Mouse (Mus musculus) 3T3-L1 (cell line): ENCODE measurements at regions not wholly inside any gene's neighbourhood (a gene's known extent, or its start where the extent isn't known, plus 50 kb on each side); places are given as distances from the start of the nearest gene placed in this dataset.

Experiments
- DNase-seq: peaks from one replicate; pipeline ENCODE4 v3.0.0-alpha.2; 2015; ENCODE audit warnings: low read depth, low spot score

DNA sequence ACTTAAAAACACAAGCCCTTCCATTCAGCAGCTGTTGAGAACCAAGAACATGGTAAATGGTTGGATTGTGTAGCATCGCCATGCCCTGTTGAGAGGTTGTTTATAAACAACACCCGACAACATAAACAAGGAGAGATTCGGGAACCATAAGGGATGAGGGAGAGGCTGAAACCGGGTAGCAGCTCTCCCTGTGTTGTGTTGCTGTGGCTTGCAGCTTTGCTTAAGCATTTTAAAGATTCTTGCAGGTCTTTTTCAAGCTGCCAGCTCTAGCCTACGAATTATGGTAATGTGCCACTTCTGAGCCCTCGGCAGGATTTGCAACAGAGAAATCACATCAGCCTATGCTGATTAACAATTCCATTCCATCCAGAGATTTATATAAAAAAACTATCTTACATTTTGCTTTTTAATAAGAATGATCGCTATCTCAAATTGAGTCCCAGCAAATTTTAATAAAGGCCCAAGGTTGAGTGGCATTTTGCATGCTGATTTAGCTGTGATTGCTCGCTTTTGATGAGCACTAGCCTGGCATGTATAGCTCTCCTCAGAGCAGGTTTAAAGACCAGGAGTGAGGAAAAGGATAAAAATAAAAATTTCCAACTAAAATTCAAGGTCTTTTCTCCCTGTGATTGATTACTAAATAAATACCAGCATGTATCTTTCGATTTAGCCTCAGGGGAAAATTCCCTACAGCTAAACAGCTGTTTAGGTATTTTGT is 445.7 kb upstream of the 4930412O13Rik start:
- no peak for DNase-seq

DNA sequence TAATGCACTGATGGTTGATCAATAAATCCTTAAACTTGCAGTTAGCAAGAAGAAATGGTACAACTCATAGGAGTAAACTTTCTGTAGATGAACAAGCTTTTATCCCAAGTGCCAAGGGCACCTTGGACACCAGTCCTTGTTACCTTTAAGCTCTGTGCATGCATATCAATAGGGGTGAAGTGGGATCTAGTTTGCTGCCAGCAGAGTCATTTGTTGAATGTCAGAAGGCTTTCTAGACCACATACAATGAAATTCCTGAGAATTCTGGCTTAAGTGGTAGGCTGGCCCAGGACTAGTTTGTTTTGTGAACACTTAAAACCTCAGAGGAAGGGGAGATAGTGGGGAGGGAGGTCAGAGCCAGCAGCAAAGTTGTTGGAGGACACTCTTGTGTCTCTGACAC is 437.9 kb upstream of the 4930412O13Rik start:
- DNase-seq, result no peak

DNA sequence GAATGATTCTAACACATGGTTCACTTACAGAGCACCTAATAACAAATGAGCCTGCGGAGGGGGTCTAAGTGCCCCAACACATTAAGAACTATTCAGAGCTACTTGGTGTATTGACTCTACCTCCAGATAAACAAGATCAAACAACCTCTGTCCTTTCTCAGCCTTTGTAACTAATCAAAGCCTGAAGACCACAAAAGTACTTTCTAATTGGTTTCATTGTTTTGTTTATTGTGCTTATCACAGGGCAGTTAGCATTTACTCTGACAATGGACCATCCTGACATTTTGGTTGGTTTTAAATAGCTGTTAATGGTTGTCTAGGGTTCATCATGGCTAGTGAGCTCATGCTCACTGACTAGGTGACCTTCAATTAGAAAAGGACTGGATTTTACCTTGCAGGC is 435.2 kb upstream of the 4930412O13Rik start:
- DNase-seq, result no peak

DNA sequence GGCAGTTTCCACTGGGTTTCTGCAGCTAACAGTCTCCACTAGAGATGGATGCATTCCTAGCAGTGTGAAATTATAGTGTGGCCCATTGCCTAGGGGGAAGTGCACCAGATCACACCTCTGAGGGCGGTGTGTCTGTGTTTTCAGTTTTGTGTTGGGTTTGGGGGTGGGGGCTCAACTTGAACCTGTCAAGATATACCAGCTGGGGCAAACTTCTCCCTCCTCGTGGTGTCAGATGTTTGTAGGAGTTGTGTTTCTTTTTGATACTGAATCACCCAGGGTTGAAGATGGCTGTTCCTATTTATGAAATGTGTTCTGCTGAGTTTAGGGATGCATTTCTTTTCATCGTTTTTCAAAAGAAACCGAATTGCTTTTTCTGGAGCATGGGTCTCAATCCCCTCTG is 416.6 kb upstream of the 4930412O13Rik start:
- no peak for DNase-seq

DNA sequence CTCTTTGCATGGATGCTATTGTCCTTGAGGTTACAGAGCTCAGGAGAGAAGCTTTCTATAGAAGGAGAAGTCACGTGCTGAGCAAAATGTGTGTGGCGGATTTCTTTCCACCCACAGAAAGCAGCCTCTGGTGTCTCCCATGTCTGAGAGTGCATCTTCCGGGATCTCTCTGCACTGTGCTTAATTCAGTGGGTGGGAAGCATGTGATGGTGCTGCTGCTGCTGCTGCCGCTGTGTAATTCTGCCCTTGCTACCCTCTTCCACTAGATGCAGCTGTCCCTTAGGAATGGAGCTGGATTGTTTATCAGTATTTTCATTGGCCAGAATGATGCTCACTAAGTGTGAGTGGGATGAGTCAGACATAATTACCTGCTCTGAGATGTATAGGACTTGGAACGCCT is 416.2 kb upstream of the 4930412O13Rik start:
- DNase-seq, result peak; percentile 71

DNA sequence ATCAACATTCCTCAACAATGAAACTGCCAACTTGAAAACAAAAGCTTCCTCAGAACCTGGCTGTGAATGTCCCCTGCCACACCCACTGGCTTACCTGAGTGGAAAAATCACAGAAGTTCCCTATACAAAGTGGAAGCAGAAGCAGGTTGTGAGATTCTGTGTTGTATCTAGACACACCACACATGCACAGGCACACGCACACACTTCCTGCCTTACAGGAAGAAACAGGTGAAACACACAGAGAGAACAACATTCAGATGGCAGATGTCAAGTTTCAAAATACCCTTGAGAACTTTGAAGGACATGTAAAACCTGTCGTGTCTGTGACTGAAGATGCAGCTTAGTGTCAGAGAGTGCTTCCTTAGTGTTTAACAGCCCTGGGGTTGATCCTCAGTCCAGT is 413.5 kb upstream of the 4930412O13Rik start:
- DNase-seq, result no peak

DNA sequence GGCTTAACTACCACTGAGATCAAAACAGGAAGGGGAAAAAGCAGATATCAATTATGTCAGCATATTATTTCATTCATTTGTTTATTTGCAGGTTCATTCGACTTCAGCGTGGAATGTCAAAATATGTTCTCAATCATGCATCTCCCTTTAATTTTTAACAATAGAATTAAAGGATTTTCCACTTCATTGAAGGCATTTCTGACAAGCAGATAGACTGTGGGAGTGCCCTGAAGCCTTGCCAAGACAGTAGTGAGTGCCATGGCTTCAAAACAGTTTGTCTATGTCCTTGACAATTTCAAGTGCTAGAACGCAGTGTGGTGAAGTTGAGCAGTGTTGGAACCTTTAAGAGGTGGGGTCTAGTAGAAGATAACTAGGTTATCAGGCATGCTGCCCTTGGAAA is 412.4 kb upstream of the 4930412O13Rik start:
- DNase-seq, result no peak

DNA sequence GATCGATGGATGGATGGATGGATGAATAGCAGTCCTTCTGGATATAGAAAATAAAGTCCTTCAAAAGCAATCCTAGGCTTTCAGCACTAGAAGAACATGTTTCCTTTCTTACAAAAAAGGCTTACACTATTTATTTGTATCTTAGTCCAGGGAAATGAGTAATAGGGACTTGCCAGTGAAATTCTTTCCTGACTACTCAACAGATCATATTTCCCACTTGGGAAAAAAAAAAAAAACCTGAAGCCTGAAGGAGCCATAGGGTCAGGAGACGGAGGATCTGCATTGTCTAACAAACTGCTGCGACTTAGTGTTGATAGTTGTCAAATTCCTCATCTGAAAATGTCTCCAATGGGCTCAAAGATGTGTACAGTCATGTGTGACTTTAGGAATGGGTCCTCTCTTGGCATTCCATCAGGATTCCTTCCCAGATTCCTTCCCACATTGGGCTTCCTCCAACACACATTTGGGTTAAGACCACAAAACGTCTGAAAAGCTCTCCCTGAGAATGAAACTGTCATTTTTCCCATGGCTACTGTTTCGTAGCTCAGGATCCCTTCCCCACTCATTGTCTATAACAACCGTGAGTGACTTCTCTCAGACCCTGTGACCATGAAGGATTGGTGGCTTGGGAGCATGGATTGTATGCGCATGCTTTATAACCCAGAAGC is 399.2 kb upstream of the 4930412O13Rik start:
- DNase-seq, result peak; percentile 90

DNA sequence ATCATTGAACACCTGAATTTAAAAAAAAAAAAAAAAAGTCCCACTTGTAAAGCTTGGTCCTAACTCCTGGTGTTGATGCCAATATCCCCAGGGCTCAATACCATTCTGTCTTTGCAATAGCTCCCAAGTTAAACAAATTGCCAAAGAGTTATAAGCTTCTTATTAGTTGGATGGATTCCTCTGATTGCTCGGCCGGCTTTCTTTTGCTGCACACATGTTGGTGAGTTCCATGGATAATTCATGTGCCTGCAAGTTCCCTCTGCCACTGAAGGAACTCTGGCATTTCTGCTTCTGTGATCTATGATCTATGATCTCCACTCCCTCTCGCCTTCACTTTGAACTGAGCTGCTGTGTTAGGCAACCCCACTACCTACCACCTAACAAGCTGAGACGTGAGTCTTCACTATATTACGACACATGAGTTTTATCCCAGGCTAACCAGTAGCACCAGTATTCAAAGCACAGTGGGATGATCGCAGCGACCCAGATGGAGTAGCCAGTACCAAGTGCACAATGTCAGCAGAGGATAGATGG is 393.6 kb upstream of the 4930412O13Rik start:
- DNase-seq, result no peak

DNA sequence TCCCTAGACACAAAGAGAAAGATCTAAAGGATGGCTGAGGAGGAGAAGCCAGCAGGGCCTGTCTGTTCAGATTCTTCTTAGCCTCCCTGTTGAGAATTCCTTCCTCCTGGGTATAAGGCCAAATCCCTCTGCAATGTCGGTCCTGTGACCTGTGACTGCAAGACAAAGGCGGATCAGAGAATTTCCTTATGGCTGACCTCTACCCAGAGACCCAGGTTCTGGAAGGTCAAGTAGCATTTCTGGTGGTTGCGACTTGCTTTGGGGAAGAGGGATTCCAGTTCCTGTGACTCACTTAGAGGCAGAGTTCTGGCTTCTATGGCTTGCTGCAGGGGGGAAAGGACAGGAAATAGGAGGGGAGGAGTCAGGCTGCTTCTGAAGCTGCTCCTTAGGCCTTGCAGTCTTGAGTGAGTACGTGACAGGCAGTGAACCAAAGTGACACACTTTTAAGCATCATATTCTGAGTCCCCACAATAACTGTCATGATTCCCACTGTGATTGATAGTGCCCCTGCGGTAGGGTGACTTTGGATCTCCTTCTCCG is 387.4 kb upstream of the 4930412O13Rik start:
- DNase-seq, result peak; percentile 67

DNA sequence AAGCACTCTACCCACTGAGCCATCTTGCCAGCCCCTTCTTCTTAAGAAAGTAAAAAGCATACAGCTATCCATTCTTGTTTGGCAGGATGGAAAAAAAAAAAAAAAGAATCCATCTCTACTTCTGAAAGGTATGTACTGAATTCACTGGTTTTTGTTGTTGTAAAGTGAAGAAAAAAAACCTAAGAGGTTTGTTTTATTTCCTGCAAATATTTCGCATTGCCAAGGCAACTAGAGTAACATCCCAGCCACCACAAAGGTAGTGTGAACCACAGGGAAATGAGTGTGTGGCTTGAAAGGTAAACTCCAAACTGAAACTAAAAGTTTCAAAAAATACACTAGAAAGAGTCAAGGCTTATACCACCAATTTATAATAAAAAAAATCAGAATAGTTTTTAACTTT is 361.0 kb upstream of the 4930412O13Rik start:
- no peak for DNase-seq

DNA sequence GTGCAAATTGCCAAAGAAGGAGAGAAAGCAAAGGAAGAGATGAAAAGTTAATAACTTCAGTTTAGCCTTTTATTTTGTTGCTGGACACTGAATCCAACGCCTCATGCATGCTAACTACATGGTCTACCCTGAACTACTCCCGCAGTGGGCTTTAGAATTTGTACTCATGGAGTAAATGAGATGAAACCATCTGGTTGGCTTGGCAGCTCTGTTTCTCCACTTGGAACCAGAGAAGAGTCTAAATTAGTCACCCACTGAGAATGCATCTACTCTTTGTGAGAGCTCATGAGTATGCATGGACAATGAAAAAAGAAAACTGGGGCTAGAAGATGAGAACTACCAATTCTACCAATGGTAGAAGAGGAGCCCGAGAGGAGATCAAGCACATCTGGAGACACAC is 355.1 kb upstream of the 4930412O13Rik start:
- no peak for DNase-seq

DNA sequence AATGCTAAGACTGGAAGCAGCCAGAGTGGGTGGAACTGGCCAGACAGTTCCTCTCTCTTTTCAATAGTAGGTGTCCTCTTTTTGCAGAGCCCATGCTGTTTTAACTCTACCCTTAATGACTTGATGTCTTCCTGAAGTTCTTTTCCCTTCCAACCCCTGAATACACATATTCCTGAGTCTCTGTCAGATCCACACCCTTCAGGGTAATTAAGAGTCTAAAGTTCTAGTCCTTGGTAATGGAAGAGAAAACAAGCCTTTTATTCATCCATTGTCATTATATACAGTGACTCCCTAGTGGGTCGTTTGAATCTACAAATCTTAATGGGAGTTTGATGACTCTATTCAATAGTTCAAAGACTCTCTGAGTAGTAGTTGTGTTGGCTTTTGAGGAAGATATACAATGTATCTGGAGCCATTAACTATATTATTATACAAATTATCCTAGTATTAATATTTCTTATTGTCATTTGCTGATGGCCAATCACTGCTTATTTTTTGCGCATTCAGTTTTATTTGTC is 345.9 kb upstream of the 4930412O13Rik start:
- no peak for DNase-seq

DNA sequence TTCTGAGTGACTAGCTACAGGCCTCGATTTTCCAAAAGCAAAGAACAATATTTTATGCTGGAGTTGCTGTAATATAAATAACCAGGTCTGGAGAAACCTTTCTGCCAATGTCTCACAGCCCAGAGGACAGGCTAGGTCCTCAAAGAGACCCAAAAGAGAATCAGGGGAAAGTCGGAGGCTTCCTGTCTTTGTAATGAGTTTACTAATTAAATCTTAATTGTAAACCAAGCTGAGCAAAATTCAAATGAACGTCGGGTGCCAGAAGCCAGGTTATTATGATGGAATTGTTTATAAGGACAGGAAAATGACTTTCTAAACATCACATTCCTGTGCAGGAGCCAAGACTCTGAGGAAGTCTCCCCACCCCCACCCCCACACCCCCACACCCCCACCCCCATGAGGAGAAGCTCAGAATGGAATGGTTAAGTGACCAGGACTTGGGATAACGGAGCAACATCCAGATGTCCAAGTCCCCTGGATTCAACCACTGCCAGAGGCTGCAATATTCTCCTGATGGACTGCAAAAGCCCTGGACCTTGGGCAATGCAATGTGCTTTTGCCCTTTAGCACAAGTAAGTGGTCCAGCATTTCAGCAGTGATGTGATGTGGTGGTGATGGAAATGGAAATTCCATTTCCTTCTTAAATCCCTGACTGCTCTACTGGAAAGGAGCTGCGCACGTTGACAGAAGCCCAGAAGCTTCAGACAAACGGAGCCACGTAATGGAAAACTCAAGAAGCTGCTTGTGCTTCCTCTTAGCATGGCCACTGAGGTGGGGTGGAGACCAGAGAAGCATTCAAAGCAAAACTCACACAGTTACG is 333.1 kb upstream of the 4930412O13Rik start:
- no peak for DNase-seq

DNA sequence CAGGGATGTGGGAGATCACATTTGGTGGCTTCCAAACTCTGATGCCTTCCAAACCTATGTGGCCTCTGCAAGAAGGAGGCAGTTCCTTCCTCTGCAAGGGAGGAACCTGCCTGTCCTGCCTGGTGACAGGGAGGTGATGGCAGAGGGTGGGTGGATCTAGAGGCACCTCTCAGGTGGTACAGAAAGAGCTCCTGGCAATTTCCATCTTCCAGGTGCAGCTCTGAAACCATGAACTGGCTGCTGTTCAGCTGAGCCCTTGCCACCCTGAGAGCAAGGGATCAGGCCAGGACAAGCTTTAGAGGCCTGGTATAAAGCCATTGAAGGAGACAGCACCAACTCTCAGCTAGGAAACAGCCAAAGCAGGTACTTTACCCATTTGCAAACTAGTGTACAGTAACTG is 327.7 kb upstream of the 4930412O13Rik start:
- no peak for DNase-seq

DNA sequence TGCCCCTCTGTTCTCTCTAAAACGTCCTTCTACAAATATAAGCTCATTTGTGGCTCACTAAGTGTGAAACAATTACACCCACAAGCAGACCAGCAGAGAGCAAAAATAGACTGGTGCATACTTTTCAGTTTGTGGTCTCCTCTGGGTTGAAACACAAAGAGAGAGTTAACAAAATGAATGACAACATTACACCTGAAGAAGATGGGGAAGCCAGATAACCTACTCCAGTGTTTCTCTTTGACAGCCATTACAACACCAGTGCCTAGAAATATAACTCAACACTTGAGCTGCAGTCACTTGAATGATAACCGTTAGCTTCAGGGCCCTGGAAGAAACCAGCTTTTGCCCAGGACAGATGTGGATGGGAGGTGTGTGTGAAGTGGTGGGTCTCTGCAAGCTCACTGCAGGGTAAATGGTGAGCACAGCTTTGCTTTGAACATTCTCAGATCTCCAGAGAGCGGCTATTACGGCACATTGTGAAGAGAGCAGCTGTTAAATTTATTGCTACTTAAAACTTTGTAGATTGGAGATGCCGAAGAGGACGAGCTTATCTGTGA is 316.5 kb upstream of the 4930412O13Rik start:
- DNase-seq, result no peak

DNA sequence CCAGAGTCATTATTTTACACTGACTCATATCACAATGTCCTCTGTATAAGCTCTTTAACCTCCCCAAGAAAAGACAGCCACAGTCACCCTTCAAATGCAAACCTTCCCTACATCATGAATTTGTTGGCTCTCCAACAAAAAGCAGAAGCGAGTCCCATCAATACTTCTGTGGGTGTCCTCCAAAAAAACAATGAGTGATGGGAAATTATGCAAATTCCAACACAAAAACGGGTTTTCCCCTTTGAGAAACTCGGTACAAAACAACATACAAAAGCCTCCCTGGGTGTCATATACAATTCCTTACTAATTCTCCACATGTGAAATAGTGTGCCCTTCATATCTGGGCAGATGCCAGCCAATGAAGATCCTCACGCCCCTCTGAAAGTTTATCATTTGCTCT is 311.8 kb upstream of the 4930412O13Rik start:
- no peak for DNase-seq

DNA sequence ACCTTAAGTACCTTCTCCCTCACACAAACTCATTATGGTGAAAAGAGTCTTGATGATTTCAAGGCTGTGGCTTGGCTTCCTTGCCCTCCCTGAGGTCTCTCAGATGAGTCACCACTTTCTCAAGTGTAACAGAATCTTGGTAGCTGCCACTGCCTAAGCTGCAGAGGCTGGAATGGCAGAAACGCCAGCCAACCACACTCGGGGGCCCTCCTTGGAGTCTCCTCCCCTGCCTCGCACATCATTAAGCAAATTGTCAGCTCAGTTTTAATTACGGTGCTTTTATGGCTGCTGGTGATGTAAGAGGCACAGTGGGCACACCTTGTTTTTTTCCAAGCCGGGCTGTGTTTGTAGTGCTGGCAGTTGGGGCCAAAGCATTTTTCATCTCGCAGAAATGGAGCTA is 306.9 kb upstream of the 4930412O13Rik start:
- DNase-seq, result peak; percentile 73

DNA sequence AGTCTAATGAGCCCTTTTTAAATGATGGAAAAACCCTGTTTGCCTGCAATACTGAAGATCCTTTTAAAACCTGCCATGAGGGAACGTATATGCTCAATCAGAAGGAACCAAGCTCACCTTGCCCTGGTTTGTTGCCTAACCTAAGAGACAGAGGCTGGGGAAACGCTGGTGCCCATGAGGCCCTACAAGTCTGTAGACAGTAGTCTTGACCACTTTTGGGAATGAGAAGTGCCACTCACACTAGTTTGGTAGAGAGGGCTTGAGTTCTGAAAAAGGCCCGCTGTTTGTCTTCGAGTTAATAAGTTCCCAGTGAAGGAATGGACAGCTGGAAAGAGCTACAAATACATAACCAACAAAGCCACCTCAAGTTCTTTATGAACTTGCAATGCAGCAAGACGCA is 306.4 kb upstream of the 4930412O13Rik start:
- DNase-seq, result no peak

DNA sequence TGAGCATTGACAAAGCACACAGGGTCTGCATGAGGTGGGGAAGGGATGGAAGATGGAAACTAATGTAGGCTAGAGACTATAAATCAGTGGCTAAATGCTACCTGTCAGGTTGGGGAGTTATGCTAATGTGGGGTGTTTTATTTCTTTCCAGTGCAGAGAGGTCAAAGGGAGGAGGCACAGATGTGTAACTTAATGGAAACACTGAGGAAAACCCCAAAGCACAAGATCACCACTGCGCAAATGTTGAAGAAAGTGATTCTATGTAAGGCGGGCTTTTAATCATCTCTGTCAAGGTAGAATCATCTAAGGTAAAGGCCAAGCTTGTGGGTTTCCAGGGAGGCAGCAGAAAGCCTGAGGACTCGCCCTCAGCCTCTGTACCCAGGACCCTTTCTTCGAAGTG is 303.2 kb upstream of the 4930412O13Rik start:
- no peak for DNase-seq

DNA sequence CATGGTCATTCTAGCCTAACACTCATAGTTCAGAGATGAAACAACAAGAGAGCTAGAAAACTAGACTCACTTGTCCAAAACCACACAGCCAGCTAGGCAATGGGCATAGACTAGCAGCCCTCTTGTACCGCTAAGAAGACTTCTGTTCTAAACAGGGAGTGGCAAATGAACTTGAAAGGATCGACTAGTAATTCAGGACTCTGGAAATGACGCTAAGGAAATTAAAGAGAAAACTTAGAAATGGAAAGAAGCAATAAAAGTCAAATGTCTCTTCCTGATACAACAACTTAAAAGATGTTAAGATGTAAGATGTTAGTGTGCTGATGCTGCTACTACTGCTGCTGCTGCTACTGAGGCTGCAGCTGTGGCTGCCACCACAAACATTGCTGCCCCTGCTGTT is 293.7 kb upstream of the 4930412O13Rik start:
- no peak for DNase-seq

DNA sequence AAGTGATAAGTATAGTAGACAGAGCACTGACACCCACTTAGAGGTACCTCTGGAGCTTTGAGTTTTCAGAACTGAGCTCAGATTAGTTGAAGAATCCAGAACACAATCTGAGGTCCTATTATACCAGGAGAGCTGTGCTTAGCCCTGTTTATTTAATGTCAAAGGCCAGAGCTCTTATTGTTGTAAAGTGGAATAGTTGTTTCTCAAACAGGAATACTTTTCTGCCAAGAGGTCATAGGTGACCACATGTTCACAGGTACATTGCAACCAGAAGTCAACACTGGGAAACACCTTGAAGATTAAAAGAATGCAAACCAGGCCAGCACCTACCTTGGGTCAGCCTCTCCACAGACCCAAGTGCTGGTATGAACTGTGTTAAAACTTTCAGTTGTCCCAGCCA is 291.9 kb upstream of the 4930412O13Rik start:
- no peak for DNase-seq
